Mouse (Mus musculus) heart, embryonic 16.5 days (tissue): ENCODE results near the gene Abcb6. TPM values are rescaled to one million over a fixed set of nuclear protein-coding genes. Genes with fewer than 3 reads are reported as not detected.
A peak's percentile ranks its signal among the peaks of the same experiment; 100 is the strongest.

ENCODE experiments used
- ATAC-seq: fragments of 200-750 bp; cut with Nextera tagmentation; replicated peaks from 2 replicates; pipeline ENCODE4 v1.8.0; 2017; ENCODE audit warnings: moderate number of reproducible peaks; ENCODE audit not compliant: insufficient read depth, low FRiP score; ENCODE audit errors: extremely low read depth
- H3K27ac ChIP-seq: fragments of 300-500 bp; sonication (generic); 2 replicates; pipeline ENCODE4 v1.5.1; 2014; ENCODE audit warnings: mild to moderate bottlenecking, low read length, control low read depth, moderate library complexity
- H3K27me3 ChIP-seq: fragments of 300-500 bp; sonication (generic); 2 replicates; pipeline ENCODE4 v1.6.1; 2014; ENCODE audit warnings: low read length, mixed read lengths; ENCODE audit not compliant: control insufficient read depth, insufficient read depth
- H3K36me3 ChIP-seq: fragments of 300-500 bp; sonication (generic); 2 replicates; pipeline ENCODE4 v1.6.1; 2014; ENCODE audit not compliant: control insufficient read depth, insufficient read depth
- H3K4me1 ChIP-seq: fragments of 300-500 bp; sonication (generic); 2 replicates; pipeline ENCODE4 v1.6.1; 2014; ENCODE audit warnings: low read length, mixed read lengths; ENCODE audit not compliant: control insufficient read depth, insufficient read depth
- H3K4me2 ChIP-seq: fragments of 300-500 bp; sonication (generic); 2 replicates; pipeline ENCODE4 v1.6.1; 2014; ENCODE audit warnings: low read depth, mild to moderate bottlenecking, control low read depth, low read length
- H3K4me3 ChIP-seq: fragments of 300-500 bp; sonication (generic); 2 replicates; pipeline ENCODE4 v1.5.1; 2014; ENCODE audit warnings: mild to moderate bottlenecking, control low read depth, low read length
- H3K9ac ChIP-seq: fragments of 300-500 bp; sonication (generic); 2 replicates; pipeline ENCODE4 v1.6.1; 2014; ENCODE audit warnings: low read length, control low read depth
- H3K9me3 ChIP-seq: fragments of 300-500 bp; sonication (generic); replicated peaks from 2 replicates; pipeline ENCODE4 v1.6.1; 2016; ENCODE audit warnings: low read length; ENCODE audit not compliant: control insufficient read depth
- WGBS: fragments of 180-500 bp; shearing (Covaris S2); extraction: QIAGEN DNeasy Blood & Tissue Kit; methylation state at CpG from one replicate; pipeline ENCODE4 v1.1.7; 2014; 5-methylcytosine and 5-hydroxymethylcytosine counted together
- microRNA-seq: library from miRNA; unstranded; fragments of <30 nt; microRNA quantifications from one replicate; pipeline ENCODE4, GENCODE M21; 2017
- polyA plus RNA-seq: library from polyadenylated mRNA; unstranded; fragments of >200 nt; fragmentation: Nextera tagmentation; extraction: Ambion mirVana; gene quantifications from 2 replicates; pipeline ENCODE4 v1.2.1, GENCODE M21; 2015

Abcb6 gene
- polyA plus RNA-seq, 1 experiment from 2014 or later, result 15.2 TPM

DNA sequence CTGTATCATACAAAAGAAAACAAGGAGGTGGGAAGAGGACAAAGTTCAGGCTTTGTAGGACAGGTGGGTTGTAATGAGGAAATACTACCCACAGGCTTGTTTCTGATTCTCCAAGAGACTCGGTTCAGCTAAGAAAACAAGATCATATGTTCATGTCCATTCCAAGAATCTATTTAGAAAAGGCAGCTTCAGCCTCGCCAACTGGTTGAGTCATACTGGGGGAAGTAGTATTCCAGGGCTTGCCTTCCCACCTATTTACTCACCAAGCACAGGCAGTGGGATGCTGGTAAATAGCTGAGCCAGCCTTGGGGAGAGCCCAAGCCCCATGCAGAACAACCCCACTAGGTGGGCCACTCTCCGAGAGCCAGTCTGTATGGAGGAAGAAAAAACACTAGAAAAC is 51.6 kb downstream of the Abcb6 start:
- no peak for ATAC-seq
- H3K9ac ChIP-seq, result no peak overlapping the region
- H3K36me3 ChIP-seq, result no peaks in the 10 kb centered on the region

GRCm38 (mm10) chr1:75125418-75125817 is 54.8 kb downstream of the Abcb6 start:
- peak overlapping the region; percentile 94 for H3K27ac ChIP-seq
- 32% methylated on average over 5 of the region's 5 CpGs for WGBS
- peaks cover 3% of the 10 kb centered on the region; the same call in 1 of the 2 replicates for H3K4me1 ChIP-seq
- peak overlapping the region; percentile 68 for H3K4me3 ChIP-seq
- H3K9me3 ChIP-seq, result no peaks in the 10 kb centered on the region
- peak overlapping the region; percentile 68 for H3K4me2 ChIP-seq
- no peaks in the 10 kb centered on the region for H3K27me3 ChIP-seq
- no peak for ATAC-seq
- H3K9ac ChIP-seq, result peak overlapping the region; percentile 80; the same call in 1 of the 2 replicates
- H3K36me3 ChIP-seq, result no peaks in the 10 kb centered on the region

More for the DNA sequence above, 51.6 kb downstream of the Abcb6 start:
- Histone ChIP-seq H3K4me2 (no peak overlapping the region), H3K4me1 (peaks cover 3% of the 10 kb centered on the region; the same call in 1 of the 2 replicates), H3K27me3 (no peaks in the 10 kb centered on the region), H3K9me3 (no peaks in the 10 kb centered on the region), H3K4me3 (no peak overlapping the region), H3K27ac (no peak overlapping the region)
- 64% methylated on average over 3 of the region's 3 CpGs for WGBS

GRCm38 (mm10) chr1:75124346-75125321 is 55.6 kb downstream of the Abcb6 start, which contains the start of gene Nhej1:
Gene Nhej1 (minus strand): TSS chr1:75125200.
- no peaks in the 10 kb centered on the region for H3K36me3 ChIP-seq
- H3K27ac ChIP-seq, result peak within 1 kb of the TSS; percentile 94
- ATAC-seq, result peak; percentile 98
- H3K4me2 ChIP-seq, result peak within 1 kb of the TSS; percentile 68
- peaks cover 3% of the 10 kb centered on the region; the same call in 1 of the 2 replicates for H3K4me1 ChIP-seq
- H3K9ac ChIP-seq, result peak within 1 kb of the TSS; percentile 80
- H3K27me3 ChIP-seq, result no peaks in the 10 kb centered on the region
- H3K9me3 ChIP-seq, result no peaks in the 10 kb centered on the region
- WGBS, result 1% methylated on average over 56 of the region's 56 CpGs
- H3K4me3 ChIP-seq, result peak within 1 kb of the TSS; percentile 68

GRCm38 (mm10) chr1:75122211-75122610 is 58.0 kb downstream of the Abcb6 start:
- Histone ChIP-seq H3K36me3 (no peaks in the 10 kb centered on the region), H3K27me3 (no peaks in the 10 kb centered on the region), H3K4me3 (no peak overlapping the region), H3K27ac (no peak overlapping the region), H3K9me3 (no peaks in the 10 kb centered on the region), H3K4me2 (no peak overlapping the region), H3K9ac (no peak overlapping the region), H3K4me1 (peaks cover 3% of the 10 kb centered on the region; the same call in 1 of the 2 replicates)
- WGBS, result 77% methylated on average over 3 of the region's 3 CpGs
- no peak for ATAC-seq

Small RNAs within 50 kb of the gene (microRNA-seq; reads per million reads assigned to microRNA genes)
- gene Gm27943, result not detected

Other genes with a start within 250 kb of the Abcb6 start
- 0.18 and 0.36 TPM in 2 replicates for gene Cfap65, start 244.8 kb downstream of the Abcb6 start, polyA plus RNA-seq
- 0.14 and 0.17 TPM in 2 replicates for gene Ihh, start 228.7 kb downstream of the Abcb6 start, polyA plus RNA-seq
- 7.5 and 8.8 TPM in 2 replicates for gene Nhej1, start 55.2 kb downstream of the Abcb6 start, polyA plus RNA-seq
- gene Slc23a3, start 46.5 kb downstream of the Abcb6 start, polyA plus RNA-seq, result 1.1 TPM in 2 replicates
- 39.2 and 40.9 TPM in 2 replicates for gene Cnppd1, start 37.7 kb downstream of the Abcb6 start, polyA plus RNA-seq
- 33.9 TPM in 2 replicates for gene Retreg2, start 37.6 kb downstream of the Abcb6 start, polyA plus RNA-seq
- 30.4 and 31.7 TPM in 2 replicates for gene Zfand2b, start 11.7 kb downstream of the Abcb6 start, polyA plus RNA-seq
- gene Ankzf1, start 11.8 kb upstream of the Abcb6 start, polyA plus RNA-seq, result 22.8 and 32.0 TPM in 2 replicates
- gene Atg9a, start 11.8 kb upstream of the Abcb6 start, polyA plus RNA-seq, result 31.7 and 34.9 TPM in 2 replicates
- gene Glb1l, start 30.4 kb upstream of the Abcb6 start, polyA plus RNA-seq, result 7.7 and 8.8 TPM in 2 replicates
- gene Stk16, start 30.4 kb upstream of the Abcb6 start, polyA plus RNA-seq, result 96.5 and 102 TPM in 2 replicates
- 63.3 and 81.2 TPM in 2 replicates for gene Tuba4a, start 39.5 kb upstream of the Abcb6 start, polyA plus RNA-seq
- gene A630095N17Rik, start 51.7 kb upstream of the Abcb6 start, polyA plus RNA-seq, result 0.24 TPM in 1 of 2 replicates, not detected in the other
- 45.6 and 46.0 TPM in 2 replicates for gene Dnajb2, start 56.0 kb upstream of the Abcb6 start, polyA plus RNA-seq
- 0.44 and 0.62 TPM in 2 replicates for gene Ptprn, start 84.1 kb upstream of the Abcb6 start, polyA plus RNA-seq
- gene Resp18, start 98.0 kb upstream of the Abcb6 start, polyA plus RNA-seq, result 0.76 TPM in 1 of 2 replicates, not detected in the other
- gene Dnpep, start 137.6 kb upstream of the Abcb6 start, polyA plus RNA-seq, result 129 and 131 TPM in 2 replicates
- gene Des, start 179.9 kb upstream of the Abcb6 start, polyA plus RNA-seq, result 469 and 480 TPM in 2 replicates
- 41.1 and 46.4 TPM in 2 replicates for gene Speg, start 194.9 kb upstream of the Abcb6 start, polyA plus RNA-seq